Mouse (Mus musculus) naive thymus-derived CD4-positive, alpha-beta T cell, adult 5 months (primary cell): Measurements from ENCODE around the gene Zfp677. TPM values are rescaled to one million over a fixed set of nuclear protein-coding genes. Genes with fewer than 3 reads are reported as not detected.

ENCODE experiments used
- polyA plus RNA-seq: library from polyadenylated mRNA; unstranded; fragments of 100-300 nt; shearing (Covaris generic); gene quantifications from one replicate; pipeline ENCODE4 v1.2.1, GENCODE M21; 2017

Gene Zfp677
- polyA plus RNA-seq, result 8.8 TPM

GRCm38 (mm10) chr17:21383391-21384056 lies at the start of gene Zfp677:
Gene Zfp677, plus strand, starts transcription at chr17:21383748.

DNA sequence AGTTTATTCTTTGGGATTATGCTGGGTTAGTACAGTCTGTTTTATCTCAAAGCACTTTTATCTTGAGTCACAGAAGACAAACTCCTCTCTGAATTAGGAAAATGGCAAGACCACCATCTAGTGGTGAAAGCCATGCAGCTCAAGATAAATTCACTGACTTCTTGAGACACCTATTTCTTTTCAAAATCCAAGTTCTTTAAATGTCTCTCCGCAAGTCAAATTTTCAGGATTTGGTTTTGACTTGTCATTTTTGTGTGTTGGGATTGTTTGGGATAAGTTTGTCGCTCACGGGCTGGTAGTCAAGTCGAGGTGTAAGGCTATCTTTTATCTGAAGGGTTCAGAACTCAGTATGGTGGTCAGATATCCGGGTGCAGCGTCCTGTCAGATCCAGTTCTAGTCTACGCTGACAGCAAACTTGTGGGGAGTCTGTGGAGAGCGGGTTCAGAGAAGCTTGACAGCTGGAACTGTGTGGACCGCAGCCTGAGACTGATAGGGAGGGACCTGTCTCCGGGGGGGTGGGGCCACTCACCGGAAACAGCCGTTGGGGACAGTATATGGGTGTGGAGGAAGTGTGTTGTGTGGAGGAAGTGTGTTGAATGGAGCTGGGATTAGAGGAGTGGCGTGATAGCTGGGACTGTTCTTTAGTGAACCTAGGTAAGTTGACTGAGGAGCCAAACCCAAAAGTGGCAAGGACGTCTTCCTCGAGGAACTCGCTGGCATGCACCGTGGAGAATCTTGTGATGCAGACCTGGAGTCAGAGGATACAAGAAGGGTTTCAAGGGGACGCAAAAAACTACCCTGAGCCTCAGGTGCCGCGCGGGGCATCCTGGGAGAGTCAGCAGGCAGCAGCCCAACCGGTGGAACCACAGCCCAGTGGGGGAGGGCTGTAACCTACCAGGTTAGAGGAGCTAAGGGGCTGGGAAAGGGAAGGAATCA lies 39.4 kb downstream of the Zfp677 start, which contains the start of gene Zfp54:
TSS of gene Zfp54 (plus strand) at position 564 of the 936 bp plus-strand sequence.

Other genes with a start within 250 kb of the Zfp677 start
- gene Vmn1r234, start 157.7 kb upstream of the Zfp677 start, polyA plus RNA-seq, result not detected
- gene Vmn1r235, start 127.3 kb upstream of the Zfp677 start, polyA plus RNA-seq, result 0.10 TPM
- not detected for gene Vmn1r236, start 100.8 kb upstream of the Zfp677 start, polyA plus RNA-seq
- not detected for gene Vmn1r237, start 71.9 kb upstream of the Zfp677 start, polyA plus RNA-seq
- gene Zfp54, start 39.5 kb downstream of the Zfp677 start, polyA plus RNA-seq, result 3.8 TPM
- gene Zfp51, start 66.6 kb downstream of the Zfp677 start, polyA plus RNA-seq, result 57.7 TPM
- 79.1 TPM for gene Zfp53, start 105.2 kb downstream of the Zfp677 start, polyA plus RNA-seq
- gene Zfp52, start 151.8 kb downstream of the Zfp677 start, polyA plus RNA-seq, result 9.0 TPM
- gene Zfp948, start 183.3 kb downstream of the Zfp677 start, polyA plus RNA-seq, result 0.56 TPM